Mouse (Mus musculus): Measurements from ENCODE around the gene Emc8. TPM values are rescaled to one million over a fixed set of nuclear protein-coding genes. Genes with fewer than 3 reads are reported as not detected.

Gene Emc8
- total and polyA plus RNA-seq, 2 experiments from 2014 or later, result 87.9 to 124 TPM

DNA sequence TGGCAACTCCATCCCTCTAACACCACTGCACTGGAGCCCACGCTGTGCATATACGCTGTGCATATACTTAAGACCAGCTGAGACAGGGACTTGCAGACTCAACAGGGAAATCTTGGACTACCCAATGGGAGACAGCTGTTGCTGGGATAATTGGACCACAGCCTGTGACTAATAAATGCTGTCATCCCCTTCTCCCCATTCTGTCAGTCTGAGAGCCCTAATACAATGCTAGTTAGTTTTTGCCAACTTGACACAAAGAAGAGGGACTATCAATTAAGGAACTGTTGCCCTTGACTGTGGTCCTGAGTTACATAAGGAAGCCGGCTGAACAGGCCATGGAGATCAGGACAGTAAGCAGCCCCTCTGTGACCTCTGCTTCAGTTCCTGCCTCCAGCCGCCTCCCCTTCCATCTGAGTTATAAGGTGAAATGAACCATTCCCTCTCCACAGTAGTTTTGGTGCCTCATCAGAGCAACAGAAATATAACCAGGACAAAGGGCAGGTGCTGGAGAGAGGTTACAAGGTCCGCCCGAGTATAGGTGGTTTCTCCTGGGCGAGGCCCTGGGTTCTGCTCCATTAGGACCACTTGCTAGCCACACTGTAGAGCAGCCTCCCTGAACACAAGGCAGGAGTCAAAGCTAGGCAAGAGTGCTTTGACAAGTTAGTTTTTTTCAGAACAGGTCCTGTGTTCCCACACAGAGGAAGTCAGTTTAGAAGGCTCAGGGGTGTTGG, 11.9 kb downstream of the Emc8 start:
- Histone ChIP-seq H3K4me3 (ENCODE audit: low read length) (no peak overlapping the region), H3K27me3 (ENCODE audit: insufficient read depth, low read length) (no peaks in the 10 kb centered on the region), H3K27ac (peak overlapping the region; percentile 17), H3K4me1 (ENCODE audit: insufficient read depth, low read length) (peaks cover 3% of the 10 kb centered on the region; the same call in 1 of the 2 replicates), H3K9ac (replicated peaks; ENCODE audit: low read length) (no peak overlapping the region), H3K9me3 (ENCODE audit: low read length) (no peaks in the 10 kb centered on the region), H3K4me2 (ENCODE audit: low read depth, low read length) (no peak overlapping the region), H3K36me3 (ENCODE audit: insufficient read depth, low read length) (peaks cover 37% of the 10 kb centered on the region; the same call in 1 of the 2 replicates)
- ATAC-seq (no peak), DNase-seq (ENCODE audit: low spot score) (no peak)
- WGBS, result 71% methylated on average over 7 of the region's 7 CpGs
- TF ChIP-seq CTCF (IDR thresholded peaks at IDR 0.05; ENCODE audit: low read depth), result no peak

GRCm38 (mm10) chr8:120647532-120647931, 20.8 kb downstream of the Emc8 start, which contains the start of gene 1190005I06Rik:
Gene 1190005I06Rik (minus strand): TSS chr8:120647632.
- no peak for DNase-seq (ENCODE audit: low spot score)
- Histone ChIP-seq H3K27ac (no peak within 1 kb of the TSS), H3K9ac (replicated peaks; ENCODE audit: low read length) (no peak within 1 kb of the TSS), H3K27me3 (ENCODE audit: insufficient read depth, low read length) (no peaks in the 10 kb centered on the region), H3K4me2 (ENCODE audit: low read depth, low read length) (no peak within 1 kb of the TSS), H3K4me3 (ENCODE audit: low read length) (no peak within 1 kb of the TSS), H3K4me1 (ENCODE audit: insufficient read depth, low read length) (no peaks in the 10 kb centered on the region), H3K36me3 (ENCODE audit: insufficient read depth, low read length) (no peaks in the 10 kb centered on the region), H3K9me3 (ENCODE audit: low read length) (no peaks in the 10 kb centered on the region)
- ATAC-seq, result no peak
- WGBS, result 54% methylated on average over 7 of the region's 7 CpGs
- TF ChIP-seq CTCF (IDR thresholded peaks at IDR 0.05; ENCODE audit: low read depth), result no peak

DNA sequence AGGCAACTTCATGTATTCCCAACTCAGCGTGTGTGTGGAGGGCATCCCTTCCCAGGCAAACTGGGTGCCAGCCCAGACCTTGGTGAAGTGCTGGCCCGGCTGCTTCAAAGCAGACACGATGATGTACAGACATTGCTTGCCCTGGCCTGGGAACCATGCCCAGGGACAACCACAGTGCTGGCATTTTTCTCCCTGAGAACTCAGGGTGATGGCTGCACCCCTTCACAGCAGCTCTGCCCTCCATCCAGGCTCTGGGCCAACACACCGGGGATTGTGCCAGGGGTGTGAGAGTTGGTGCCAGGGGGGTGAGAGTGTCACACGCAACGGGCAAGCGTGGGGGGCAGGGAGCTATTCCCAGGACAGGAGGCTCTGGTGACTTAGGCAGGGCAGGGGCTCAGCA, 23.7 kb downstream of the Emc8 start:
- no peaks in the 10 kb centered on the region for H3K9me3 ChIP-seq (ENCODE audit: low read length)
- H3K4me3 ChIP-seq (ENCODE audit: low read length), result no peak overlapping the region
- no peak overlapping the region for H3K9ac ChIP-seq (replicated peaks; ENCODE audit: low read length)
- H3K4me1 ChIP-seq (ENCODE audit: insufficient read depth, low read length), result no peaks in the 10 kb centered on the region
- peak; percentile 86 for DNase-seq (ENCODE audit: low spot score)
- no peak overlapping the region for H3K4me2 ChIP-seq (ENCODE audit: low read depth, low read length)
- 29% methylated on average over 7 of the region's 7 CpGs for WGBS
- H3K27me3 ChIP-seq (ENCODE audit: insufficient read depth, low read length), result no peaks in the 10 kb centered on the region
- ATAC-seq, result peak; percentile 93
- H3K36me3 ChIP-seq (ENCODE audit: insufficient read depth, low read length), result no peaks in the 10 kb centered on the region
- TF ChIP-seq CTCF (IDR thresholded peaks at IDR 0.05; ENCODE audit: low read depth), result no peak
- H3K27ac ChIP-seq, result peak overlapping the region; percentile 58; the same call in 1 of the 2 replicates

DNA sequence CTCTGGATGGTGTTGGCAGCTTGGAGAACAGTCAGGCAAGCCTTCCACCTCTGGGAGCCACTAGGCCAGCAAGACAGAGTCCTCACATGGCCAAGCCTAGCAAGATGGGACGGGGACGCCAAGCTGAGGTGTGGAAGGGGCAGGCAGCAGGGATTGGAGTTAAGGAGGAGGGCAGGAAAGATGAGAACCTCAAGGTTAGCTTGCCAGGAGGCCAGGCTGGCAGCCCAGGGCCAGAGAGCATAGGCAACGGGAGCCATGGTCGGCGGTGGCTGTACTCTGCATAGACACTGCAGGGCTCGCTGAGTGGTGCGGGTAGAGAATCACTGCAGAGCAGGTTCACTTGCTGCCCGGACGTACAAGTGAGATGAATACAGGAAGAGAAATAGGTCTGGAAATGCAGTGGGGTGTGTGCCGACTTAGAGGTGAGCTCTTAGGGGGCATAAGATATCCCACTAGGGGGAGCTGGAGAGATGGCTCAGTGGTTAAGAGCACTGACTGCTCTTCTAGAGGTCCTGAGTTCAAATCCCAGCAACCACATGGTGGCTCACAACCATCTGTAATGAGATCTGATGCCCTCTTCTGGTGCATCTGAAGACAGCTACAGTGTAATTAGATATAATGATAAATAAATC, 26.2 kb downstream of the Emc8 start:
- no peak overlapping the region for H3K4me3 ChIP-seq (ENCODE audit: low read length)
- no peak for TF ChIP-seq CTCF (IDR thresholded peaks at IDR 0.05; ENCODE audit: low read depth)
- H3K27me3 ChIP-seq (ENCODE audit: insufficient read depth, low read length), result no peaks in the 10 kb centered on the region
- H3K9ac ChIP-seq (replicated peaks; ENCODE audit: low read length), result no peak overlapping the region
- 80% methylated on average over 10 of the region's 10 CpGs for WGBS
- no peak overlapping the region for H3K27ac ChIP-seq
- H3K9me3 ChIP-seq (ENCODE audit: low read length), result no peaks in the 10 kb centered on the region
- no peak for ATAC-seq
- no peaks in the 10 kb centered on the region for H3K36me3 ChIP-seq (ENCODE audit: insufficient read depth, low read length)
- no peak overlapping the region for H3K4me2 ChIP-seq (ENCODE audit: low read depth, low read length)
- H3K4me1 ChIP-seq (ENCODE audit: insufficient read depth, low read length), result no peaks in the 10 kb centered on the region
- DNase-seq (ENCODE audit: low spot score), result no peak

GRCm38 (mm10) chr8:120641245-120641644, 27.1 kb downstream of the Emc8 start:
- Histone ChIP-seq H3K4me1 (ENCODE audit: insufficient read depth, low read length) (no peaks in the 10 kb centered on the region), H3K9ac (replicated peaks; ENCODE audit: low read length) (no peak overlapping the region), H3K9me3 (ENCODE audit: low read length) (no peaks in the 10 kb centered on the region), H3K4me2 (ENCODE audit: low read depth, low read length) (no peak overlapping the region), H3K36me3 (ENCODE audit: insufficient read depth, low read length) (no peaks in the 10 kb centered on the region), H3K4me3 (ENCODE audit: low read length) (no peak overlapping the region), H3K27ac (no peak overlapping the region), H3K27me3 (ENCODE audit: insufficient read depth, low read length) (no peaks in the 10 kb centered on the region)
- no peak for ATAC-seq
- WGBS, result 36% methylated on average over 8 of the region's 8 CpGs
- DNase-seq (ENCODE audit: low spot score), result no peak
- no peak for TF ChIP-seq CTCF (IDR thresholded peaks at IDR 0.05; ENCODE audit: low read depth)

DNA sequence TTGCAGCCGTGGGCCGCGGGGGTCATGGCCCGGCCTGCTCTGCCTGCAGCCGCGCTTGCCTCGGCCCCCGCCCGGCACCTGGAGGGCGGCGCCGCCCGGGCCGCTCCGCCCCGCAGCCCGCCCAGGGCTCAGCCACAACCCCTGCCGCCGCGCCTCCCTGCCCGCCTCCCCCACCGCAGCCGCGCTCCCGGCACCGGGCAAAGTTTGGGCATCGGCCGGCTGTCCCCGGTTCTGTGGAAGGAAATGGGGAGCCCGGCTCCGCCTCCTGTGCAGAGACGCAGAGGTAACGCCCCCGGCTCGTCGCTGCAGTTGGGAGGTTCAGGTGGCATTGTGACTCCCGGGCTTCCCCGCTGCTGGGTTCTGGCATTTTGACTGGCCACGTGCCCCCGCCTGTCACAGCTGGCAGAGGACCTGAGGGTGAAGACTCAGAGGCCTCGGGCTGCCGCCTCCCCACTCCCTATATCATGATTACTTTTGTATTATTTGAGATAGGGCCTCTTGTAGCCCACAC, 34.0 kb downstream of the Emc8 start:
- TF ChIP-seq CTCF (IDR thresholded peaks at IDR 0.05; ENCODE audit: low read depth), result no peak
- WGBS, result 1% methylated on average over 30 of the region's 42 CpGs
- H3K36me3 ChIP-seq (ENCODE audit: insufficient read depth, low read length), result no peaks in the 10 kb centered on the region
- no peaks in the 10 kb centered on the region for H3K27me3 ChIP-seq (ENCODE audit: insufficient read depth, low read length)
- peak overlapping the region; percentile 55 for H3K4me3 ChIP-seq (ENCODE audit: low read length)
- H3K4me2 ChIP-seq (ENCODE audit: low read depth, low read length), result peak overlapping the region; percentile 94
- H3K27ac ChIP-seq, result no peak overlapping the region
- DNase-seq (ENCODE audit: low spot score), result peak; percentile 35
- peak; percentile 41; the same call in 1 of the 2 replicates for ATAC-seq
- H3K4me1 ChIP-seq (ENCODE audit: insufficient read depth, low read length), result no peaks in the 10 kb centered on the region
- H3K9me3 ChIP-seq (ENCODE audit: low read length), result no peaks in the 10 kb centered on the region
- H3K9ac ChIP-seq (replicated peaks; ENCODE audit: low read length), result peak overlapping the region; percentile 55

All from hindbrain, postnatal 0 days (tissue).